Mouse (Mus musculus) adrenal gland (tissue): ENCODE data around the gene Meis2.

Source experiments
- intact Hi-C: fragments of 180-260 bp; cut with DNase I; formaldehyde crosslinking; loops from one replicate; pipeline ENCODE4 v1.15.1; 2025

Meis2 gene

GRCm38 (mm10) chr2:115919141-115920071, 146.2 kb downstream of the Meis2 start:
- intact Hi-C loops, result no loop called here

- intact Hi-C loops, result no loop called here
These were observed 147.1 kb downstream of the Meis2 start for GRCm38 (mm10) chr2:115918561-115918960.

DNA sequence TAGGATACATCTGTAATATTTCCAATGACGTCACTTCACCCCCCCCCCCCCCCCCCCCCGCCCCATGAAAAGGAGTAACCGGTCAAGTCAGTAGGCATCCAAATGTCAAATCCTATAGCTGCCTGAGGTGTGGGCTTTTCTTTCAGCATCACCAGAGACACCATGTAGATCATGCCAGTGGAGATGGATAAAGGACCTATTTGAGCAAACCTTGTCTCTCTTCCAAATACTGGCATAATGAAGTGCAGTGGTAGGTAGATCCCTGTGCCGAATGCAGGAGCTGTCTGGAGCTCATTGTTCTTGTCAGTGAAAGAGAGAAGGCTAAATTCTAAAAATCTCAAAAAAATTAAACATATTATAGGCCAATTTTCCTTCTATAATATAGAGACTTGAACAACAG, 151.1 kb downstream of the Meis2 start:
- intact Hi-C loops, result no loop called here

- intact Hi-C loops, result no loop called here
These were observed 152.6 kb downstream of the Meis2 start for GRCm38 (mm10) chr2:115912948-115913529.

- intact Hi-C loops, result no loop called here
These were observed 153.6 kb downstream of the Meis2 start for GRCm38 (mm10) chr2:115911913-115912642.

GRCm38 (mm10) chr2:115910217-115910616, 155.4 kb downstream of the Meis2 start:
- intact Hi-C loops, result no loop called here

DNA sequence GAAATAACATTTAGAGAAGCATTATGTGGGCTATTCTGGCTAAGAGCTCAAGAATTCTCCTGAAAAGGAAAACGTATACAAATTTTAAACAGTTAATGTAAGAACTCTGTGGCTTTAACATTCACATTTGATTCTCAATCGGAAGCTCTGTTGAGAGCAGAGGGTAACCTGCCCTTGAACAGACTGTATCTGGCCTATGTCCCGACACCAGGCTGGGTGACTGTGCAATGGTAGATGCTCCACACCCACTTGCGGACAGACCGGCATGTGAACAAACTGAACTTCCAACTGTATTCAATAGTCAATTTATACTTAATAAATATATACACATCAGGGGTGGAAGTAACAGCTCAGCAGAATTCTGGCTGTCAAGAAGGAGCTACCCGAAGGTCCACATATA, 164.6 kb downstream of the Meis2 start:
- intact Hi-C loops, result no loop called here

- intact Hi-C loops, result no loop called here
These were observed 168.1 kb downstream of the Meis2 start for GRCm38 (mm10) chr2:115897559-115897958.

DNA sequence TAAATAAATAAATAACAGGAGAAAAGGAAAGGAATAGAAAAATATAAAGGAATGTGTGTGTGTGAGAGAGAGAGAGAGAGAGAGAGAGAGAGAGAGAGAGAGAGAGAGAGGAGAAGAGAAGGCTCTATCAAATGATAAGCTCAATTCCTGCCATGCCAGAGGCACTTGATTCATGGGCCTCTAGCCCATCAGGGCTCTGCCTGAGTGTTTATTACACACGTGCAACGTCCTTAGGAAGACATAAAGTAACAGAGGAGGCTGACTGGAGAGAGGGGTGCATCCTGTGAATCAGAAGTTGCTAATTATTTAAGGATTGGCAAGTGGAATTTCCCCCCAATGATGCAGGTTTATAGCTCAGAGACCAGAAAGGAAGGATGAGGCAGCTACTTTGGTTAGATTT, 168.6 kb downstream of the Meis2 start:
- intact Hi-C loops, result no loop called here

DNA sequence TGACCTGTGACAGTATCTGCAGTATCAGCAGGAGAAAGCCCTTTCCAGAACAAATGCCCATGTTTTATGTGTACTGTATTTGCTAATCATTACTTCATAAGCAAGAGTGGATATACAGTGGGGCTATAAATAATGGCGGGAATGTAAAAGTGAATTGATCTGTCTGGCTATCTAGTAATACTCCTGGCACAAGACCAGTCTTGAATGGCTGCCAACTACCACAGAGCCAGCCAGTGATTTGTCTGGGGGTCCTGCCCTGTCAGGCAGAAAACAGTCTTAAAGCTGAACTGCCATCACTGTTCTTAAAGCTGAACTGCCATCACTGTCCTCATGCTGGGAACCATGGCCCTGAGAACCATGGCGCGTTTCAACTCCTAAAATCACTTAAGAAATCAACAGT, 169.9 kb downstream of the Meis2 start:
- intact Hi-C loops, result no loop called here

GRCm38 (mm10) chr2:115895256-115895655, 170.4 kb downstream of the Meis2 start:
- intact Hi-C loops, result no loop called here

GRCm38 (mm10) chr2:115893113-115893512, 172.5 kb downstream of the Meis2 start:
- intact Hi-C loops, result no loop called here

DNA sequence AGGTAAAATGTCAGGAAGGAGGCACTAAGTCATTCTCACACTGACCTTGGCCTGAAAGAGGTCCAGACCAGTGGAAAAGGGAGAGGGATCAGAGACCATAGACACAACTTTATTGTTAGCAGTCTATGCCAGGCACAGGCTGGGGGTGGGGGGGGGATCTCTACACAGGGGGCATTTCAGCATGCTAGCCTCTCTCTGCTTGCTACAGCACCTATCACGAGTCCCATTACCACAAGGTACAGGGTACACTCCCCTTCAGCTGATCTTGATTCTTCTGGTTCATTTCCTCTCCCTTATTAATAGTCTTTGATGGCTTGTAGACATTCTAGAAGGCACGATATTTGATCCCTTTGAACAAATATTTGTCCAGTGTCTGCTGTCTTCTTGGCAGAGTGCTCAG, 174.9 kb downstream of the Meis2 start:
- intact Hi-C loops, result no loop called here

DNA sequence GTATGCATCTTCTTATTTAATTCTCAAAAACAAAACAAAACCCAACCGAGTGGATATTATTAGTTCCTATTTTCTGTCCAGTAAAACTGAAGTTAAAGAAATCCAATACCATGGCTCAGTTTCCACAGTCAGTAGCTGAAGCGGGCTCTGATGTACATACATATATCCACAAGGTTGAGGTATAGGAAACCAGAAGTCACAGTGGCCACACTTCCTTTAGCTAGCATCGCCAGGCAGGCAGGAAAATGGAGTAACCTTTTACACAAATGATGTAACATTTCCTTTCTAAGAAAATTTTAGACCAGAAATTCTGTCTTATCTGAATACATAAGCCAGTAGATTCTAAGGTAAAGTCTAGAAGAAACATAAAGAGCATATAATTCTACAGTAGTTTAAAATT, 175.6 kb downstream of the Meis2 start:
- intact Hi-C loops, result no loop called here

DNA sequence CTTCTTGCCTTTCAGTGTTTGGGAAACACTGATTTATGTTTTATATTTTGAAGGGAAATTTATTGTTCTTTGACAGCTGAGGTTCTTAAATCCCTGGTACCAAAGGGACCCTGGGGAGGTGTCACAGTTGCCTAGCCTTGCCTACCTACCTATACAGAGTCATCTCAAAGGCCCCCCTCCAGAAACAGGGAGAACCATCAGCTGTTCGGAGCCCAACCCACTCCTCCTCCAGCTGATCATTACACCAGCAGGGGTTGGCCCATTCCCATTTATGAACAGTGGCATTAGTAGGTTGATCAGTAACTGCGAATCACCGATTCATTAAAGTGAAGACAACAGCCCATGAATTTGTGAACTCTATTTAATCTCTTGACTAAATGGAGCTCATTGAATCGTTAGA, 176.4 kb downstream of the Meis2 start:
- intact Hi-C loops, result no loop called here

DNA sequence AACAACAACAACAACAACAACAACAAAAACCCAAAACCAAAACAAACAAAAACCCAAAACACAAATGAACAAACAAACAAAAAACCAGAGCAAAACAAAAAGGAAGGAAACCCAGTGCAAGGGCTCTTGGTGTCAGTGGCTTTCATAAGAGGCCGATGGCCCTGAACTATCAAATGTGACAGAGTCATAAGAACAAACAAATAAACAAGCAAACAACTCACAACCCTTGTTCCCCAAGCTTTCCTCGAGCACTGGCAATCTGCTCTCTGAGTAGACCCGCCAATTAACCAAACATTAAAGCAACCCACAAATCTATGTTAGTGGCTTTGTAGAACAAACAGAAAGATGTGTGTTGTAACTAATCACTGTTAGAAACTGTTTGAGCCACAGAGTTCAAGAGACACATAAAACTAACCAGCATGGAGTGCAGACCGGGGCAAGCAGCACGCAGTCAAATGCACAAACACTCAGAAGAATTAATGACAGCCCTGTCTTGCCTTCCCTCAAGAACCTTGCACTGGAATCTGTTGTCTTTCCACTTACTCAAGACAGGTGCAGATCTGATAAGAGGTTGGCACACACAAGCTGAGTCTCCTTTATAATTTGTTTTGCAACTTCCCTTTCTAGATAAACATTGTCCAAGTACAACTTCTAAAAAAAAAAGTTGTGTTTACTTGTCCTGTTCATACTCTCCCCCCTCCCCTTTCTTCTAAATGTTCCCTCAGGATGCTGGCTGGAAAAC, 177.1 kb downstream of the Meis2 start:
- intact Hi-C loops, result no loop called here

DNA sequence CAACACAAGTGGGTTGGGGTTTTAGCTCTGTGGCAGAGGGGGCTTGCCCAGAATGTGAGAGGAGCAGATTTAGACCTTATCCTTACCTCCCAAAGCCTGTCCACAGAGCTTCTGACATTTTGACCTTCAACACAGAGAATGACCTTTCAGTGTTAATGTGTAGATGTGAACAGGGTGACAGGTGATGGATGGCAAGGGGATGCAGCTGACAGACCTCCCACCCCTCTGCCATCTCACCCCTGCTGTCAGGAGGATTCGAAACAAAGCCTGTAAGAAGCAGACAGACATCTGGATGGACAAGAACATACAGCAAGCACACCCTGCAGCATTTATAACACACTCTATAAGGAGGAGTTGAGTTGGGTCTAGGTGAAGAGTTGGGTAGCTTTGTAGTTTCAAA, 178.0 kb downstream of the Meis2 start:
- intact Hi-C loops, result no loop called here

DNA sequence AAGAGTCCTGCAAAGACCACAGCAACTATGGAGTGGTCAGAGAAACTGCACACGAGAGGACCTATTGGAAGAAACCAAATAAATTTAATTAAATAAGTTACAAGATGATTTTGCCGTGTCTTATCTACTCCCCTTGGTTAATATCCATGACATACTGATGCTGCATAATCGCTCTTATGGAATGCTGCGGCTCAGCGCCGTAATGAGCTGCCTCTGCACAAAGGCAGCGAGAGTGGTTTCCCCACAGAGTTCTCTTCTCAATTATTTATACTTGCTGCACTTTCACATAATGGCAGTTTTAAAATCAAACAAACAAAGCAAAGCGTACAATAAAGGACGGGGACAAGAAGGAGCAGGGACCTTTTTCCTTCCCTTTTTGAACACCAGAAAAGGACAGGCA, 181.5 kb downstream of the Meis2 start:
- intact Hi-C loops, result no loop called here

DNA sequence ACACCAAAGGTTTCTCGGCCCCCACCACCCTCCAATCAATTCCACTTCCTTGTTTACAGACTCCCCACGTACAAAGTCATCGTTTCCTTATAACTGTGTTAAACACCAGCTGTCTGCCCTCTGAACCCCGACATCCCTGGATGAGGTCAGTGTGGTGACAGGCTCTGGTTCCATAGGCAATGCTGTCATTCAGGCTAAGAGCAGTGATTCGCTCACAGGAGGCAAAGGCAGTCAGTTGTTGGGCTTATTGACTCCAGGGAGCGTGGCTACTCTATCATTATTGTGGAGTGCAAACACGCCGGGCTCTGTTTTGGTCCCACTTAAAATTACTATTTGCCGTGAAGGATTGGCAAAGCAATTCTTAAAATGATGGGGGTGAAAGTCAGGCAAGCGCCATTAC, 182.1 kb downstream of the Meis2 start:
- intact Hi-C loops, result no loop called here

GRCm38 (mm10) chr2:115875802-115876531, 189.7 kb downstream of the Meis2 start:
- intact Hi-C loops, result no loop called here

DNA sequence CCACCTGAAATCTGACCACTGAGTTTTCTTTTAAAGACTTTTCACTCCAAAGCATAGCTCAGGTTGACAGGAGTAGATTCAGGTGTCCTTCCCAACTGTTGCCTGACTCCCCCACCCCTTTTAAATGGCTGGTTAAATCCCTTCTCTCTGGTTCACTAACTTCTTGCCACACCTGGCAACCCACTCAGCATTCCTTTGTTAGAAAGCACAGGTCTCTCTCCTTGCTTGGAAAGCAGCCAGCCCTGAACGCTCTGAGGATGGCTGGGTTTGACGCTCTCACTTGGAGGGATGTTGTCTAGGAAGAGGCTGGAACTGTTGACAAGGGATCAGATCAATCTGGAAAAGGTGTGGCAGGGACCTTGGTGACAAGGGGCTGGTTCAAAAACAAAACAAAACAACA, 192.8 kb downstream of the Meis2 start:
- intact Hi-C loops, result no loop called here
